Mouse (Mus musculus) embryonic facial prominence, embryonic 13.5 days (tissue): ENCODE results near the gene Acsbg2. TPM values are rescaled to one million over a fixed set of nuclear protein-coding genes. Genes with fewer than 3 reads are reported as not detected.

Experiments used
- ATAC-seq: fragments of 200-750 bp; cut with Nextera tagmentation; 2 replicates; pipeline ENCODE4 v1.8.0; 2017; ENCODE audit warnings: low read depth; ENCODE audit not compliant: insufficient number of reproducible peaks, insufficient read depth, low FRiP score, low TSS enrichment
- H3K27ac ChIP-seq: fragments of 300-500 bp; sonication (generic); 2 replicates; pipeline ENCODE4 v1.5.1; 2015; ENCODE audit warnings: moderate library complexity, mild to moderate bottlenecking, inconsistent platforms
- H3K27me3 ChIP-seq: fragments of 300-500 bp; sonication (generic); 2 replicates; pipeline ENCODE4 v1.6.1; 2015; ENCODE audit warnings: mild to moderate bottlenecking, inconsistent platforms
- H3K36me3 ChIP-seq: fragments of 300-500 bp; sonication (generic); 2 replicates; pipeline ENCODE4 v1.6.1; 2015; ENCODE audit warnings: mild to moderate bottlenecking, inconsistent platforms
- H3K4me1 ChIP-seq: fragments of 300-500 bp; sonication (generic); 2 replicates; pipeline ENCODE4 v1.6.1; 2015; ENCODE audit warnings: inconsistent platforms
- H3K4me2 ChIP-seq: fragments of 300-500 bp; sonication (generic); 2 replicates; pipeline ENCODE4 v1.6.1; 2015; ENCODE audit warnings: moderate library complexity, mild to moderate bottlenecking, inconsistent platforms
- H3K4me3 ChIP-seq: fragments of 300-500 bp; sonication (generic); 2 replicates; pipeline ENCODE4 v1.5.1; 2015; ENCODE audit warnings: mild to moderate bottlenecking, inconsistent platforms
- H3K9ac ChIP-seq: fragments of 300-500 bp; sonication (generic); 2 replicates; pipeline ENCODE4 v1.6.1; 2015; ENCODE audit warnings: mild to moderate bottlenecking, inconsistent platforms
- H3K9me3 ChIP-seq: fragments of 300-500 bp; sonication (generic); 2 replicates; pipeline ENCODE4 v1.6.1; 2016; ENCODE audit warnings: inconsistent platforms
- WGBS: fragments of 180-500 bp; shearing (Covaris S2); methylation state at CpG from one replicate; pipeline ENCODE4 v1.1.7; 2015; ENCODE audit warnings: mixed read lengths; 5-methylcytosine and 5-hydroxymethylcytosine counted together
- polyA plus RNA-seq: library from polyadenylated mRNA; unstranded; fragments of >200 nt; fragmentation: Nextera tagmentation; extraction: Ambion mirVana; gene quantifications from 2 replicates; pipeline ENCODE4 v1.2.1, GENCODE M21; 2015

Acsbg2 gene
- polyA plus RNA-seq, 1 experiment from 2014 or later: not detected

- WGBS: 71% methylated on average over 8 of the region's 8 CpGs
- peak; percentile 57 for ATAC-seq
Observed at GRCm38 (mm10) chr17:56819694-56820111, 54.5 kb downstream of the Acsbg2 start.

DNA sequence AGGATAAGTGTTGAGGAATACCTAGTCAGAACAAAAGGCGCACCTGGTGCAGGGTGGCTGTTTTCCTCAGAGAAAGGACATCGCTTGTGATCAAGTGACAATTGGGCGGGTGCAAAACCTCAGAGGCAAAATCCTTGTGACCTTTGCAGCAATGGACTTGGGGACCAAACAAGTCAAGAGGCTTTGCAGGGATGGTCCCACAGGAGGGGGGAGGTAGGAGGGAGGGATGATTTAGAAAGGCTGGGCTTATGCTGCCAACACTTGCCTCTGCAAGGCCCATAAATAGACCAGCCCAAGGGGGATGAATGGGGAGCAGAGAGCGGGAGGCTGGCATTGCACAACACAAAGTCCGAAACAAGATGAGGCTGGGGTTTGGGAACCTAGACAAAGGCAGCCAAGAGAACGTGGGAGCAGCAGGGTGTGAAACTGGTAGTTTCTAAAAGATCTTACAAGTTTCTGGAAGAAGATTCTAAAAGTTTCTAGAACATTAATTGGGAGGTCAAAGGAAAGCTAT is 55.2 kb downstream of the Acsbg2 start:
- no peak overlapping the region for H3K4me2 ChIP-seq
- no peak for ATAC-seq
- peaks cover 13% of the 10 kb centered on the region for H3K4me1 ChIP-seq
- H3K4me3 ChIP-seq: no peak overlapping the region
- no peak overlapping the region for H3K27ac ChIP-seq
- H3K27me3 ChIP-seq: no peaks in the 10 kb centered on the region
- WGBS: 74% methylated on average over 6 of the region's 6 CpGs
- no peak overlapping the region for H3K9ac ChIP-seq
- no peaks in the 10 kb centered on the region for H3K36me3 ChIP-seq
- no peaks in the 10 kb centered on the region for H3K9me3 ChIP-seq

More at GRCm38 (mm10) chr17:56819694-56820111, 54.5 kb downstream of the Acsbg2 start:
- Histone ChIP-seq H3K36me3 (no peaks in the 10 kb centered on the region), H3K9me3 (no peaks in the 10 kb centered on the region), H3K9ac (no peak overlapping the region), H3K4me2 (no peak overlapping the region), H3K4me1 (peaks cover 8% of the 10 kb centered on the region), H3K4me3 (no peak overlapping the region), H3K27me3 (no peaks in the 10 kb centered on the region), H3K27ac (no peak overlapping the region; the same call in 1 of the 2 replicates)

DNA sequence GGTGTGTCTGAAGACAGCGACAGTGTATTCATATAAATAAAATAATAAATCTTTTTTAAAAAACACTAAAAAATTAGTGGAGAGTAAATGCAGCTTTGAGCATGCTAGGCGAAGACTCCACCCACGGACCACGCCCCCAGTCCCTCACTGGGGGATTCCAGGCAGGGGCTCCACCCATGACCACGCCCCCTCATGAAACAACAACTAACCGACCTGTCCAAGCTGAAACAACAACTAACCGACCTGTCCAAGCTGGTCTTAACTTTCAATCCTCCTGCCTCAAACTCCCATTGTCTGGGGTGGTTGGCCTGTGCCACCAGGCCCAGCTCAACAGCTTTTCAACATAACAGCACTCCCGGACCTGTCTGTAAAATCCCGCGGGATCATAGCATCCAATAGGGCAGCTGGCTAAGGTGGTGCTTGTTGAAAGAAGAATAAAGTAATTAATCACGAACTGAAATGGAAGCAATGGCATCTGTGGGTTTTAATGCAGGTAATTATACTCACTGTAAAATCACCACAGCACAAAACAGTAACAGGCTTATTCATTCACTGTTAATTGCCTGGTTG is 56.1 kb downstream of the Acsbg2 start:
- Histone ChIP-seq H3K27me3 (no peaks in the 10 kb centered on the region), H3K9me3 (no peaks in the 10 kb centered on the region), H3K27ac (no peak overlapping the region), H3K4me2 (no peak overlapping the region), H3K4me3 (no peak overlapping the region), H3K4me1 (peaks cover 13% of the 10 kb centered on the region), H3K9ac (no peak overlapping the region), H3K36me3 (no peaks in the 10 kb centered on the region)
- 27% methylated on average over 11 of the region's 11 CpGs for whole genome bisulfite sequencing
- no peak for ATAC-seq

DNA sequence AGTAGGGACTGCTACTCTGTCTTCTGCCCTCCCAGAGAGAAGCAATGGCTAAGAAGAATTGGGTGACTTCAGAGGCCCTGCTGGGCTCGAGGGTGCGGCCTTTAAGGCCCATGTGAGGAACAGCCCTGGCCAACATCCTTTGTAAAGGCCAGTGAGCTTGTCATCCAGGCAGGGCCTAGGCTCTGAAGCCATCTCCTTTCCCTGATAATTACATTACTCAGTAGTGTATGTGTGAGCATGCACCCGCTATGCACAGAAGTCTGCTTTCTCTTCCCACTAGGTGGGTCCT is 59.2 kb downstream of the Acsbg2 start:
- Histone ChIP-seq H3K9ac (no peak overlapping the region), H3K4me1 (peaks cover 22% of the 10 kb centered on the region), H3K36me3 (no peaks in the 10 kb centered on the region), H3K9me3 (no peaks in the 10 kb centered on the region), H3K27ac (no peak overlapping the region), H3K4me2 (no peak overlapping the region), H3K27me3 (no peaks in the 10 kb centered on the region), H3K4me3 (no peak overlapping the region)
- ATAC-seq: no peak
- WGBS: 74% methylated on average over 3 of the region's 3 CpGs

DNA sequence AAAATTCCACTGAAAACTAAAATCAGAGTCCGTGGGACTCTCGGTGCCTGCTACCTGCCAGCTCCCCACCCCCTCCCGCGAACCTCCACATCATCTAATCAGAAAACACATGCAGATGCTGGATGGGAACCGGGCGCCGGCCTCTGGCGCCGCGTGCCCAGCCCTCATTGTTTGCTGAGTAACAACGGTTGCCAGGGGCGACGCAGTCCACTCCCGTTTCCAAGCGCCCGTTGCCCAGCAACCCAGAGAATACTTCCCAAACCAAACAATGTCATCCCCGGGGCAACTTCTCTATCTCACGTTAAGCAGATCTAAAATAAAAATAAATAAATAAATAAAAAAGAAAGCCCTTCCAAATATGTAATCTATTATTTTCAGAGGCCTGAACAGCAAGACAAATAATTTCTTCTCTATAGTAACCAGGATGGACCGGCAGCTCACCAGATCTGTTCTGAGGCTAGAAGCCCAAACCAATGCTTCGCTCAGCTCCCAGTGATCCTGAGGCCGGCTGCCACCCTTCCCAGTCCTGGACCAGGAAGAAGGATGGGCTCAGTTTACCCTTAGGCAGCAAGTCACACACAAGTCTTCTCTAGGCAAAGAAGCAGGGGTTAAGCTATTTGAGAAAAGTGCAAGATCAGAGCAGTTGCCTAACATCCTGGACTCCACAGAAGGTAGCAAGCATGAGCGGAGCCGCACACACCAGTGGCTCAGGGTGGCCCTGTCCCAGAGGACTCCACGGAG is 59.8 kb downstream of the Acsbg2 start:
- no peak overlapping the region for H3K27ac ChIP-seq

GRCm38 (mm10) chr17:56810245-56810644 is 64.0 kb downstream of the Acsbg2 start:
- 4% methylated on average over 3 of the region's 3 CpGs for WGBS
- 0 out of 2 replicates have a peak, but pooled peaks have one; percentile 32 for ATAC-seq
- H3K4me2 ChIP-seq: no peak overlapping the region
- peak overlapping the region; percentile 8; the same call in 1 of the 2 replicates for H3K9ac ChIP-seq
- peaks cover 4% of the 10 kb centered on the region; the same call in 1 of the 2 replicates for H3K27me3 ChIP-seq
- H3K36me3 ChIP-seq: no peaks in the 10 kb centered on the region
- H3K9me3 ChIP-seq: no peaks in the 10 kb centered on the region
- H3K4me1 ChIP-seq: peaks cover 20% of the 10 kb centered on the region
- H3K4me3 ChIP-seq: no peak overlapping the region
- no peak overlapping the region for H3K27ac ChIP-seq

More for the DNA sequence above, 59.8 kb downstream of the Acsbg2 start:
- Histone ChIP-seq H3K4me1 (peaks cover 20% of the 10 kb centered on the region), H3K4me3 (no peak overlapping the region), H3K9me3 (no peaks in the 10 kb centered on the region), H3K4me2 (no peak overlapping the region), H3K36me3 (no peaks in the 10 kb centered on the region), H3K27me3 (no peaks in the 10 kb centered on the region), H3K9ac (no peak overlapping the region)
- ATAC-seq: no peak
- 14% methylated on average over 24 of the region's 24 CpGs for whole genome bisulfite sequencing

DNA sequence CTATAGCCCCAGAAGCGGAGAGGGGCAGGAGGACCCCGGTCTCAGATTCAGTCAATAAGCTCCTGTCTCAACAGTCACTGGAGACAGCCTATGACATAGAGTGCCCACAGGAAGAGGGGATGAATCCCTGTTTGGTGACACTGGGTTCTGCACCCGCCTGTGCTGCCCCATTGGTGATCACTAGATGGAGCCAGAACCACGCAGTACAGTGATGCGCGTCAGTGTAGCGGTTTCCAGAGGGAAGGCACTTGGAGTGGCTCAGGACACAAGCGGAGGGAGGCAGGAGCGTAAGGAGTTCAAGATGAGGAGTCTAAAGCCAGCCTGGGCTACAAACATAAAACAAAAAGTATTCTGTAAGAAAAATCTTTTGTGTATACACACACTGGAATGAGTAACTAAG is 65.7 kb downstream of the Acsbg2 start:
- Histone ChIP-seq H3K9me3 (no peaks in the 10 kb centered on the region), H3K27ac (no peak overlapping the region), H3K27me3 (peaks cover 4% of the 10 kb centered on the region; the same call in 1 of the 2 replicates), H3K4me1 (peaks cover 11% of the 10 kb centered on the region), H3K36me3 (0 out of 2 replicates have a peak, but pooled peaks cover under 1% of the 10 kb centered on the region), H3K4me3 (no peak overlapping the region), H3K9ac (no peak overlapping the region), H3K4me2 (no peak overlapping the region)
- ATAC-seq: no peak
- WGBS: 7% methylated on average over 9 of the region's 9 CpGs

- Histone ChIP-seq H3K9ac (no peak overlapping the region), H3K27me3 (peaks cover 4% of the 10 kb centered on the region; the same call in 1 of the 2 replicates)
Observed at GRCm38 (mm10) chr17:56805784-56806183, 68.5 kb downstream of the Acsbg2 start.

DNA sequence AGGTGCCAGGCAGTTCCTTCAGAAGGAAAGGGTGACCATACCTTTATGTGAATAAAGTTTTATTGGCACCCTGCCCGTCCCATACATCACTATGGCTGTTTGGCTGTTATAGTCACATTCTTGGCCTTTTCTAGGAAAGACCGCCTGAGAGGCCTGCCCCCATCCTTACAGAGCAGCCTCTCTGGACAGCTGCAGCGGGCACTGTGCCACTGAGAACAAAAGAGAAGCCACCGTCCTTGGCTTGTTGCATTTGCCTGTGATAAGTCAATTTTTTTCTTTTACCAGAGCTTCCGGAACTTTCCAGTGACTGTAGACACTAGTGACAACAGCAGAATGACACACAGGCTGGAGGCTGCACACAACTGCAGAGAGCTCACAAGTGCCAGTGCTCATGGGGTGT is 69.3 kb downstream of the Acsbg2 start:
- H3K4me2 ChIP-seq: no peak overlapping the region
- no peak overlapping the region for H3K9ac ChIP-seq
- peaks cover 7% of the 10 kb centered on the region for H3K36me3 ChIP-seq
- peaks cover 4% of the 10 kb centered on the region; the same call in 1 of the 2 replicates for H3K27me3 ChIP-seq
- H3K27ac ChIP-seq: no peak overlapping the region
- H3K4me3 ChIP-seq: no peak overlapping the region
- H3K4me1 ChIP-seq: peaks cover 2% of the 10 kb centered on the region
- WGBS: 83% methylated on average over 5 of the region's 5 CpGs
- ATAC-seq: no peak
- no peaks in the 10 kb centered on the region for H3K9me3 ChIP-seq

More at GRCm38 (mm10) chr17:56805784-56806183, 68.5 kb downstream of the Acsbg2 start:
- H3K27ac ChIP-seq: no peak overlapping the region
- H3K9me3 ChIP-seq: no peaks in the 10 kb centered on the region
- no peak for ATAC-seq
- no peak overlapping the region for H3K4me2 ChIP-seq
- peaks cover 10% of the 10 kb centered on the region for H3K4me1 ChIP-seq
- 90% methylated on average over 1 of the region's 1 CpGs for WGBS
- peaks cover 7% of the 10 kb centered on the region for H3K36me3 ChIP-seq
- H3K4me3 ChIP-seq: no peak overlapping the region

GRCm38 (mm10) chr17:56802065-56802464 is 72.2 kb downstream of the Acsbg2 start:
- Histone ChIP-seq H3K4me1 (no peaks in the 10 kb centered on the region), H3K27me3 (no peaks in the 10 kb centered on the region), H3K4me2 (no peak overlapping the region), H3K9ac (no peak overlapping the region), H3K36me3 (peaks cover 7% of the 10 kb centered on the region), H3K27ac (no peak overlapping the region), H3K4me3 (no peak overlapping the region), H3K9me3 (no peaks in the 10 kb centered on the region)
- no peak for ATAC-seq
- 67% methylated on average over 8 of the region's 8 CpGs for WGBS

GRCm38 (mm10) chr17:56799276-56799675 is 75.0 kb downstream of the Acsbg2 start:
- Histone ChIP-seq H3K36me3 (peaks cover 7% of the 10 kb centered on the region), H3K4me2 (no peak overlapping the region), H3K27me3 (no peaks in the 10 kb centered on the region), H3K9me3 (no peaks in the 10 kb centered on the region), H3K9ac (no peak overlapping the region), H3K27ac (no peak overlapping the region), H3K4me1 (no peaks in the 10 kb centered on the region), H3K4me3 (no peak overlapping the region)
- no peak for ATAC-seq
- 86% methylated on average over 3 of the region's 3 CpGs for WGBS
